Mouse (Mus musculus): ENCODE measurements around the gene Ap2m1. TPM values are rescaled to one million over a fixed set of nuclear protein-coding genes. Genes with fewer than 3 reads are reported as not detected.

Ap2m1 gene
- 915 and 1,083 TPM in 2 replicates for polyA plus RNA-seq (2021; fragmentation: Nextera tagmentation)
- long read RNA-seq, experiment 1, transcript Ap2m1-202 (11 exons, 2,080 nt), result major isoform, 108 of 192 reads
- long read RNA-seq, experiment 1, partial matches to known transcripts, result 54 of 192 reads
- long read RNA-seq, experiment 1, other reads (novel, unspliced or antisense), result 25 of 192 reads
- long read RNA-seq, experiment 2, transcript Ap2m1-204 (4 exons, 752 nt), result minor isoform, 5 of 133 reads
- long read RNA-seq, experiment 2, transcript Ap2m1-202 (11 exons, 2,080 nt), result major isoform, 38 of 133 reads
- long read RNA-seq, experiment 2, partial matches to known transcripts, result 71 of 133 reads
- long read RNA-seq, experiment 2, other reads (novel, unspliced or antisense), result 16 of 133 reads

DNA sequence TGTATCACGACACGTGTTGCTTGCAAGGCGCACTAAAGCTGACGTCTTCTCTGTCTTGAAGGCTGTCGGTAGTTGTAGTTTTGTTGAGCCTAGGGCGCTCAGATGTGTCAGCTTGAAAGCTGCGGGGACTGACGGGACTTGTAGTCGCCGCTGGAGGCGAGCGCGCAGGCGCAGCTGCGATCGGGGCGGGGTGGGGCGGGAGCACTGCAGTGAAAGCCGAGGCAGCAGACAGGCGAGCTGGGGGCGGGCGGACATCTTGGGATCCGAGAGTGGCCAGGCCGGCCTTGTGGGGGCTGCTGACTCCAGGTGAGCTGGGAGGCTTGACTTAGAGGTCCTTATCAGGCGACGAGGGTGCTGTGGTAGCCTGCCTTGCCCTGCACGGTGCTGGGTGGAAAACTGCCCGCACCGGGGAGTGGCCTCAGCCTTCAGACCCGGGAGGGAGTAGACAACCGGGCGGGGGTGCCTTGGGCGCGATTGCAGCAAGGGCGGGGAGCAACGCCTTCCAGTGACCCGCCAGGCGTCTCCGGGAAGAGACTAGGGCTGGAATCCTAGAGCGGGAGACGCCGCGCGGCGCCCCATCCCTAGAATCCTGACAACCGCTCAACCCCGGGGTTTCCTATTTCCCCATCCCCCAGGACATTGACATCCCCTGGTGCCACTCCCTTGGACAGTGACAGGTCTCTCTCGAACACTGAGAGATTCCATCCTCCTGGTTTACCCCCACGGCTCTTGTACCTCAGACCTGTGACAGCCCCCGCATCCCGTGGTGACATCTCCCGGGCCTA lies at the start of gene Ap2m1:
Ap2m1 (plus strand) TSS at position 183 of the 785 bp plus-strand sequence.

DNA sequence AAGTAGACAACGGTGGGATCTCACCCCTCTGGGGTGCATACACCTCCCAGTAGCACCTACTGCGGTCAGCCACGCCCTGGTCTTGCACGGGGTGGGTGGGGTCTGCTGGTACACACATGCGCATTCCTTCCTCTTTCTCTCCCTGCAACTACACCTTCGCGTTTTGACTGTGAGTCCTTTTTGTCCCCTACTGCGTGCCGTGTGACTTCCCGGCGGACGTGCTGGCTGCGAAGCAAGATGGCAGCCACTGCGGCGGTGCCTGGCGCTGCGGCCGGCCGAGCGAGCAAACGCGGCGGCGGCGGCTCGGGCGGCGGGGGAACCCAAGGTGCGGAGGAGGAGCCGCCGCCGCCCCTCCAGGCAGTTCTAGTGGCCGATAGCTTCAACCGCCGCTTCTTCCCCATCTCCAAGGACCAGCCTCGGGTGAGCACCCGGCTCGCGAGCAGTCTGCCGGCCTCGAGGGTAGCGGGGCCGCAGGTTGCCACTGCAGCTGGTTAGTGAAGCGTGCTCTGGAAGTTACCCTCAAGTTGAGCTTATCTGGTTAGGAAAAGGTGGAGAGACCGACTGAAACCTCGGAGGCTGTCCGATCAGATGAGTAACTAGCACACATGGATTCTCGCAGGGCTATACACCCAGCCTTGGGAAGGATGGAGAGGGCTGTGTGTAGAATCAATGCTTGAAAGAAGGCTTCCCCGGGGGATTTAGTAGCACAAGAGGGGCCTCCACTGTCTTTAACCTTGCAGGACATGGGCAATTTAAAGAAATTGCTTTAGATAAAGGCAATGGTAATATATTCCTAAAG lies 36.4 kb upstream of the Ap2m1 start, which contains the start of gene Eif2b5:
Eif2b5 (plus strand) TSS at position 141 of the 799 bp plus-strand sequence.

DNA sequence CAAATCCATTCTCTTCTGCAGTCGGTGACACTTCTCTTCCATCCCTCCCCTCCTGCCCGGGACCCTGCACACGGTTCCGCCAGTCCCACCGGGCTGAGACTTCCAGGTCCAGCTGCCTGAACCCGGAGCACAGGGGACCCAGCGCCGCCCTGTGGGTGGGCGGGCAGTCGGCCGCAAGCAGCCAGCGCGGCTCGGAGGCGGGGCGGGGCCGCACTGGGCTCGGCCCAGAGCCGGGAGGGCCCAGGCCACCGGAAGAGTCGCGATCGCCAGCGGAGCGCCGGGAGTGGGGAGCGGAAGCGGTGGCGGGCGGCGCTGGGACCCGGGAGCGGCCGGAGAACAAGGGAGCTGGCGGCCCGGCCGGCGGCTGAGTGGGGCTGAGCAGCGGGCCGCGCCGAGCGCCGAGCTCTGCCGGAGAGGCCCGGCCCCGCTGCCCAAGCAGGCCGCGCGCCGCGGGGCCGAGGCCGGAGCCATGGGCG lies 18.5 kb upstream of the Ap2m1 start, which contains the start of gene Dvl3:
Dvl3 (plus strand) TSS at position 257 of the 476 bp plus-strand sequence.

DNA sequence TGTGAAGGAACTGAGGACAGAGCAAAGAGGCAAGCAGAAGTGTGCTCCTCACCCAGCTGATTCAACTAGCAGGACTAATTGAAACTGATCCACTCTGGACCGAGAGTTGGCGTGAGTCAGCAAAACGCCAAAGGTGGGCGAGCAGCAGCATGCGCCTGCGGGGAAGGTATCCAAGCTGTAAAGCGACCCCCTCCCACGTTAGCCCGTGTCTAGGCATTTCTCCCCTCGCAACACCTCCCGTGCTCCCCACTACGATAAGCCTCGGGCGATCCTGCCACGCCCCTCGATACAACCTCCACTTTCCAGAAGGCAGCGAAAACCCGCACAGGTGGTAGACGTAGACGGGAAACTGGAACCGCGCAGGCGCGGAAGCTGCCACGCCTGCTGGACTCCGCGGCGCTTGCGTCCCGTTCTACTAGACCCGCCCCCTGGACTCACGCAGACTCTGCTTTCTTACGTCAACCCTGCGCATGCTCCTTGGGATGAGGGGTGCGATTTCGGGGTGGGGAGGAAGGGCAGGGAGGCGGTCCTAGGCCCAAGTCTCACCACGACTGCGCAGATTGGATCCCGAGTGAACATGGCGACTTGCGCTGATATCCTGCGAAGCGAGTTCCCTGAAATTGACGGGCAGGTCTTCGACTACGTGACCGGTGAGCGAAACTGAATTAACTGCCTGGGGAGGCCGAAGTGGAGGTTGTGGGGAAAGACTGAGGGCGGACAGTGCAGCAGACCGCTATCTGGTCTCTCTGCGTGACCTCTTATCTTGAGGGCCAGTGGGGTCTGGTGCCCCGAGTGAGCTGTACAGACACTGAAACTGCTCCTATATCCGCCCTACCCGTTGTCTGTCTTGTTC lies 13.0 kb downstream of the Ap2m1 start, which contains the start of gene Abcf3:
Abcf3 (plus strand) TSS at position 482 of the 853 bp plus-strand sequence.

DNA sequence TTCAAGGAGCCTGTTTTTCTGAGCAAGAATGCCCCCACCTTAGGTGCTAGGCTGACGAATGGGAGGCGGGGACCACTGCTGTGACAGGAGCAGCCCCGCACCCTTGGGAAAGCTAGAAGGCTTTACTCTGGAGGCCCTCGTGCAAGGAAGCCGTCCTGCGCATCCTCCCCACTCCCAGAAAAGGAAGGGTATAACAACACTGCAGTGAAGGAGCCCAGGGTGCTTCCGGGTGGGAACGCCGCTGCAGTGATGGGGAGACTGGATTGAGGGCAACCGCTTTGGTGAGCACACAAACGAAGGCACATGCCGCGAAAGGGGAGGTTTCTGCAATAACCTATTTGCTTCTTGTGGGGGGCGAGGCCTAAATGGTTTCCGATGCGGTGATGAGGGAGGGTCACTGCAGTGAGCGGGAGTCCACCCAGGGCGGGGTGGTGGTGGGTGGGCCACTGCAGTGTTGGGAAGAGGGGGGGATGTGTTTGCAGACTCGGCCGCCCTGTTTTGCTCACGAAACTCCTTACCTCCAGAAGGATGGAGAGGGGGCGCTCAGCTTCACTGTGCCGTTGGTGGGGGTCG lies 54.2 kb downstream of the Ap2m1 start, which contains the start of gene Vwa5b2:
Vwa5b2 (plus strand) TSS at position 106 of the 573 bp plus-strand sequence.

Other genes with a start within 250 kb of the Ap2m1 start
- 41.9 and 51.6 TPM in 2 replicates for gene Parl, start 233.1 kb upstream of the Ap2m1 start, polyA plus RNA-seq (2021; fragmentation: Nextera tagmentation)
- not detected in 2 replicates for gene Cyp2ab1, start 210.1 kb upstream of the Ap2m1 start, polyA plus RNA-seq (2021; fragmentation: Nextera tagmentation)
- gene Abcc5, start 109.1 kb upstream of the Ap2m1 start, polyA plus RNA-seq (2021; fragmentation: Nextera tagmentation), result 52.2 and 83.4 TPM in 2 replicates
- gene Eif2b5, start 36.7 kb upstream of the Ap2m1 start, polyA plus RNA-seq (2021; fragmentation: Nextera tagmentation), result 26.1 and 45.1 TPM in 2 replicates
- 7.2 and 17.1 TPM in 2 replicates for gene Dvl3, start 18.5 kb upstream of the Ap2m1 start, polyA plus RNA-seq (2021; fragmentation: Nextera tagmentation)
- 39.2 and 58.3 TPM in 2 replicates for gene Abcf3, start 13.1 kb downstream of the Ap2m1 start, polyA plus RNA-seq (2021; fragmentation: Nextera tagmentation)
- 6.7 and 11.6 TPM in 2 replicates for gene Vwa5b2, start 54.0 kb downstream of the Ap2m1 start, polyA plus RNA-seq (2021; fragmentation: Nextera tagmentation)
- 6.3 and 6.7 TPM in 2 replicates for gene Eef1akmt4, start 76.1 kb downstream of the Ap2m1 start, polyA plus RNA-seq (2021; fragmentation: Nextera tagmentation)
- gene Gm49333, start 76.1 kb downstream of the Ap2m1 start, polyA plus RNA-seq (2021; fragmentation: Nextera tagmentation), result not detected in 2 replicates
- gene Alg3, start 76.3 kb downstream of the Ap2m1 start, polyA plus RNA-seq (2021; fragmentation: Nextera tagmentation), result 12.1 and 13.1 TPM in 2 replicates
- 22.0 and 23.7 TPM in 2 replicates for gene Camk2n2, start 85.8 kb downstream of the Ap2m1 start, polyA plus RNA-seq (2021; fragmentation: Nextera tagmentation)
- 6.3 and 7.7 TPM in 2 replicates for gene Ece2, start 94.3 kb downstream of the Ap2m1 start, polyA plus RNA-seq (2021; fragmentation: Nextera tagmentation)
- gene Psmd2, start 116.2 kb downstream of the Ap2m1 start, polyA plus RNA-seq (2021; fragmentation: Nextera tagmentation), result 129 and 158 TPM in 2 replicates
- gene Eif4g1, start 132.8 kb downstream of the Ap2m1 start, polyA plus RNA-seq (2021; fragmentation: Nextera tagmentation), result 17.6 and 30.0 TPM in 2 replicates
- 165 and 297 TPM in 2 replicates for gene Fam131a, start 157.8 kb downstream of the Ap2m1 start, polyA plus RNA-seq (2021; fragmentation: Nextera tagmentation)
- 70.1 and 79.0 TPM in 2 replicates for gene Polr2h, start 182.2 kb downstream of the Ap2m1 start, polyA plus RNA-seq (2021; fragmentation: Nextera tagmentation)
- gene Clcn2, start 182.3 kb downstream of the Ap2m1 start, polyA plus RNA-seq (2021; fragmentation: Nextera tagmentation), result 8.0 and 16.2 TPM in 2 replicates
- 7.1 and 7.2 TPM in 2 replicates for gene Chrd, start 197.6 kb downstream of the Ap2m1 start, polyA plus RNA-seq (2021; fragmentation: Nextera tagmentation)
- 0.54 and 0.59 TPM in 2 replicates for gene Thpo, start 199.0 kb downstream of the Ap2m1 start, polyA plus RNA-seq (2021; fragmentation: Nextera tagmentation)

Measured in left cerebral cortex, adult 6 months (tissue).